Mouse (Mus musculus): ENCODE data around the gene Cntrob. TPM values are rescaled to one million over a fixed set of nuclear protein-coding genes. Genes with fewer than 3 reads are reported as not detected.

Gene Cntrob
- total RNA-seq, 2 experiments from 2014 or later: 1.2 to 1.7 TPM

GRCm38 (mm10) chr11:69250106-69250505 is 73.5 kb downstream of the Cntrob start:
- DNase-seq (ENCODE audit: low spot score): no peak

Other genes with a start within 250 kb of the Cntrob start
- gene Vamp2, start 235.3 kb downstream of the Cntrob start, total RNA-seq (2021): 10 to 100 TPM; 37.4 to 39.3 TPM
- 10 to 100 TPM; 41.9 to 72.2 TPM for gene Per1, start 228.6 kb downstream of the Cntrob start, total RNA-seq (2021)
- gene Hes7, start 203.4 kb downstream of the Cntrob start, total RNA-seq (2021): not detected
- not detected for gene 9130213A22Rik, start 201.2 kb downstream of the Cntrob start, total RNA-seq (2021)
- not detected for gene Aloxe3, start 197.9 kb downstream of the Cntrob start, total RNA-seq (2021)
- gene Alox12b, start 166.8 kb downstream of the Cntrob start, total RNA-seq (2021): not detected
- not detected for gene Alox8, start 125.9 kb downstream of the Cntrob start, total RNA-seq (2021)
- gene Gucy2e, start 86.7 kb downstream of the Cntrob start, total RNA-seq (2021): not detected
- gene Trappc1, start 205 bp upstream of the Cntrob start, total RNA-seq (2021): 10 to 100 TPM; 43.4 to 44.8 TPM
- under 1 TPM in 1 of 2 experiments, not detected in 1; 0.09 TPM for gene Kcnab3, start 2.5 kb upstream of the Cntrob start, total RNA-seq (2021)
- under 1 TPM; 0.25 to 0.43 TPM for gene Rnf227, start 16.7 kb upstream of the Cntrob start, total RNA-seq (2021)
- 1 to 10 TPM; 5.7 to 7.9 TPM for gene Chd3, start 45.6 kb upstream of the Cntrob start, total RNA-seq (2021)
- gene Naa38, start 71.7 kb upstream of the Cntrob start, total RNA-seq (2021): 10 to 100 TPM; 70.5 to 72.1 TPM
- 10 to 100 TPM; 29.3 to 33.0 TPM for gene Cyb5d1, start 71.9 kb upstream of the Cntrob start, total RNA-seq (2021)
- 1 to 10 TPM; 2.6 to 4.1 TPM for gene Tmem88, start 74.5 kb upstream of the Cntrob start, total RNA-seq (2021)
- 10 to 100 TPM; 19.6 to 22.0 TPM for gene Kdm6b, start 89.9 kb upstream of the Cntrob start, total RNA-seq (2021)
- gene Dnah2, start 225.3 kb upstream of the Cntrob start, total RNA-seq (2021): under 1 TPM; 0.14 to 0.83 TPM
- gene Efnb3, start 236.4 kb upstream of the Cntrob start, total RNA-seq (2021): under 1 TPM; 0.37 to 0.74 TPM